Mouse (Mus musculus) ZHBTc4 (cell line): ENCODE results near the gene Gm20696.

ENCODE experiments used
- DNase-seq: peaks from one replicate; pipeline ENCODE4 v3.0.0-alpha.2; 2011; ENCODE audit warnings: low read depth, low spot score

Gm20696 gene

DNA sequence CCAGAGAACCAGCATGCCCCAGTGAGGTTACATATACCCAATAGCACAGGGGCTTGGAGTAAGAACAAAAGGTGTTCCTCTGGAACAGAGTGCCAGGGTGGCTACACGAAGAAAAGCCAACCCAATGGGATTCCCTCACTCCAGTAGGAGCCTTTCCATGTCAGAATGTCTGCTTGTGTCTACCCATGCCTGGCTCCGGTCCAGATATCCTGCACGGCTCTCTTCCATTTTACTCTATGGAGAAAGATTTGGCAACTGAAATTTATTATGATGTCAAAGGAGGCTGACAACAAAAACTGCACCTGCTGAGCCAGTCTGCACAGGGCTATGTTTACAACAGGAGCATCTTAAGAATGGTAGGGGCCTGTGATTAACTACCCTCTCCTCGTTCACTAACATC lies 377.4 kb downstream of the Gm20696 start:
- DNase-seq: no peak

GRCm38 (mm10) chr6:99285026-99285425 lies 381.6 kb downstream of the Gm20696 start:
- DNase-seq: no peak

- no peak for DNase-seq
These were observed 382.6 kb downstream of the Gm20696 start for GRCm38 (mm10) chr6:99284019-99284418.

- no peak for DNase-seq
These were observed 383.5 kb downstream of the Gm20696 start for GRCm38 (mm10) chr6:99282866-99283657.

DNA sequence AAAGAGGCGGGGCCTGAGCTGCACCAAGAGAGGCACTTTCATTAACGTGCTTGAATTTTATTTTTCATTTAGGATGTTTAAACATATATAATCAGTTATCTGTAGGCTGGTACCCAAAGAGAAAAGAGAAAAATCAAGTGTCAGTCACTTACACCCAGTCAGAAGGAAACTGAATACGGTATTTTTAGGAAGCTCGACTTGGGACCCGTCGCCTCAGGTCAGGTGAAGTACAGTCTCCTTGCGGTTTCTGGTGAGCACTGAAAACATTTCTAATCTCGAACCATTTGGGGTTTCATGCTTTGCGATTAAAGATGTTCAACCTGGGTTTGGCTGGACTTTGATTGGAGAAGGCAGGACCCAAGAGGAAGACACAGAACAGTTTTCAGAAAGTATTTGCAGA lies 385.2 kb downstream of the Gm20696 start:
- no peak for DNase-seq

DNA sequence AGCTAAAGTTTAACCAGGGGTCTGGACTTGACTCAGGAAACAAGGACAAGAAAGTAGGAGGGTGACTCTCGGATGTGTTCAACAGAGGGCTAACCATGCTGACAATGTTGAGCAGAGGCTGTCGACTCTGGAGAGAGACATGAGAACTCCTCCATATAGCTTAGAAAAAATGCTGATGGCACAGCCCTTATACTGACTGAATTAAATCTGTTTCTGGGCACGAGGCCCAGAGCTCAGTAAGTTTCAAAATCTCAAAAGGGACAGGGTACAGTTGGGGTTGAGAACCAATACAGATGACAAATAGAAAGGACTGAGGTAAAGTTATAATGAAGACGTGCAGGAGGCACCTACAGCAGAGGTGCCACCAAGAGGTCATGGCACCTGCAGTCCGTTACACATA lies 386.0 kb downstream of the Gm20696 start:
- DNase-seq: no peak

DNA sequence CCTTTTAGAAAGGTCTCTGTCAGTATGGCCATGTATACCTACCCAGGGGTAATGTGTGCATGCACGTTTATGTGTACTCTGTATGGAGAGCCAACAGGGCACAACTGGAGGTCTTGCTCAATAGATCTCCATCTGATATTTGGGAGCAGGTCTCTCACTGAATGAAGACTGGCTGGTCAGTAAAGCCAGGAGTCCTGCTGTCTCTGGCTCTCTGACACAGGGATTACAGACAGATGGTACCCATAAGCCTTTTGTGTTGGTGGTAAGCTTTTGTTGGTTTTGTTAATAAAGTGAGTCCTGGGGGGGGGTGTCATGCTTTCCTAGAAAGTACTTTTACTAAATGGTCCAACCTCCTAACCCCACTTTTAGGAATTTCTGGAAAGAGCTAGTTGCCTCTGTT lies 389.3 kb downstream of the Gm20696 start:
- no peak for DNase-seq

DNA sequence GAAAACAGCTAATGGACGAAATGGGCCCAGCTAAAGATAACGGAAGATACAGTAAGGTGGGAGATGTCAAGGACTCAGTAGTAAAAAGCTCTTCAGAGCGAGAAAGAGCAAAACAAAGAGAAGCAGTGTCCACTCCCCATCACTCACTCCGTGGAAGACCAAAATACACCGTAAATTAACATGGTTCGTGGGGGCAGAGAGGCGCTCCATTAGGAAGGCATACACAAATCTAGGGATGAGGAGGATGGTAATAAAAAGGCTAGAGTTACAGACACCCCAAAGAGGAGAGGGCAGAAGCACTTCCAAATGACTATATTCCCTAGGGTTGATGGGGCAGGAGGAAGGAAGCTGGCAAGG lies 390.3 kb downstream of the Gm20696 start:
- DNase-seq: no peak

DNA sequence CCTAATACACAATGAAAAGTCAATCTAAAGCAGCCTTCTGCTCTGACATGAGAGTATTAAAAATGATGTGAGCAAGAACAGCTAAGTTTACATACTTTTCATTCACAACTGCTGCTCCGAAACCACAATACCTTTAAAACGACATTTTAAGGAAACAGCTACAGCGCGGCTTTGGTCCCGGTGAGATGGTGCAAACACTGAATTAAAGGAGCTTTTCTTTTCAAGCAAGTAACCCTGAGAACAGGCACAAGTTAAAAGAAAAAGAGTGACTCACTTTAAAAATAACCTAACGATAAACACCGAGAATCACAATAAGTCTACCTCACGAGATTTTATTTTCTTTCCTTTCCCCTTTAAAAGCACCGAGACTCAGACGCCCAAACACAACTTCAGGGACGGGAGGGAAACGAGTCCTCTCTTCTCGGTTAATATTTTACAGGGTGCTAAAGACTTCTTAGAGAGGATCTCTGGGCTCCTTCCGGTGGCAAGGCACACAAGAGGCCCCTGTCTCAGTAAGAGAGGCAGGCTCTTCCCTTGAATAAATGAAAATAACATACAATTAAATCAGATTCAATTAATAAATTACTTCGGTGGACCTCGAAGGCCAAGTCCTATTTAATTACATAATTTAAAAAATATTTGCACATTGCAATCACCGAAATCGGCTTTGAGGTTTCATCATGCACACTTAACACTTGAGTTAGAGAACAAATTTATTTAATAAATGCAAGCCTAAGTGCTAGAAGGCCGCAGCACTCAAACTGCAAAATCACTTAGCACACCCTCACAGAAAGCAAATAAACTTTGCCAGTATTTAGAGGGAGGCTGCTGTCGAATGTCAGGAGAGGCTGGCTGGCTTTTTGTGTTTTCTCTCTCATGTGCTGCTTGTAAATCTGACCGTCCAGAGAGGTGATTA lies 391.0 kb downstream of the Gm20696 start:
- DNase-seq: no peak

- no peak for DNase-seq
These were observed 391.9 kb downstream of the Gm20696 start for GRCm38 (mm10) chr6:99274667-99275066.

DNA sequence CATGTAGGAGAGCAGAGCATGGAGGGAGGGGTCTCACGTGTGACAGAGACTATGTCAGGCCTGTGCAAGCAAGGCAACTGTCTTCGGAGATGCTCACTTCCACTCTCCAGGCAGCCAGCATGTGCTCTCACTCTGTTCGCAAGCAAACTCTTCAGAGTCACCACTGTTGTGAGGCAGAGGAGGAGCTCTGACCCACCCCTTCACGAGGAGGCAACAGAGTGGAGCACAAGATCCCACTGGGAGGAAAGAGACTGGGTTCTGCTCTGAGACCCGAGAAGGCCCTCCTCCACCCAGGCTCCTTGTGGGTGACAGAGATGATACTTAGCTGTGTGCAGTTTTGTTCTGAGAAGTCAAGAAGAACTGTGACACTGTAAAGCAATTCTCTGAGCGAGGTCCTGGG lies 392.4 kb downstream of the Gm20696 start:
- no peak for DNase-seq

DNA sequence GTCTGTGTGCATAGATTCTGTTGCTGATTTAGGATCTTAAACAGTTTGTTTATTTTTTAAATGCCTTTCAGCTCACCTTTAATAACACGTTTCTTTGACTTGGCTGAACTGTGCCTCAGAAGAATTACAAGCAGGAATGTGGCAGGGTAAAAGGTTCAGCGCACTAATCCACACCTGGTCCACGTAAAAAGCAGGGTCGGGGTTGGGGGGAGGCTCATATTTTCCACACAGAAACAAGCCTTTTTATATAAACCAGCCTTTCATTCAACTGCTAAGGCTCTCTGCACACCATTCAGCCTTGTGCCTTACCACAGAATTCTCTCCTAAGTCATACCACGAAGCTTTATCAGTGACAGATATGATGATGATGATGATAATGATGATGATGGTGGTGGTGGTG lies 393.4 kb downstream of the Gm20696 start:
- no peak for DNase-seq

DNA sequence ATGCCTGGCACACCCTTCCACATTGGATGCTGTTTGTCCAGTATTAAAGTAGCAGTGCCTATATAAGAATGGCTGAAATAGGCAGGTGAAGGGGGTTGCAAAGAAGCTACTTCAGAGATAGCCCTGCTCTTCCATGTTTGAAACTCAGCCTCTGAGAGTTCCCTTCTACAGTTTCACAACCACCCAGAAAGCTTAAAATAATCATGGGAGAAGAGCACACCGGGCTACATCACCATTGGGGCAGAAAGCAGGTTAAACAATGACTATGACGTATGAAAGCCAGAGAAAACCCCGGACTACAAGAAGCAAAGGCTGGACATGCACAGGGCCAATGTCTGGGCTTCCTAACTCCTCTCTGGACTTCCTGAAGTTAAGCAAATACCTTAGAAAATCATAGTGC lies 394.4 kb downstream of the Gm20696 start:
- no peak for DNase-seq

- no peak for DNase-seq
These were observed 394.9 kb downstream of the Gm20696 start for GRCm38 (mm10) chr6:99271741-99272140.

- DNase-seq: no peak
These were observed 396.7 kb downstream of the Gm20696 start for GRCm38 (mm10) chr6:99269921-99270320.

- DNase-seq: no peak
These were observed 398.2 kb downstream of the Gm20696 start for GRCm38 (mm10) chr6:99268171-99269061.

GRCm38 (mm10) chr6:99265945-99266656 lies 400.5 kb downstream of the Gm20696 start:
- peak; percentile 62 for DNase-seq

GRCm38 (mm10) chr6:99265173-99265572 lies 401.4 kb downstream of the Gm20696 start:
- no peak for DNase-seq

DNA sequence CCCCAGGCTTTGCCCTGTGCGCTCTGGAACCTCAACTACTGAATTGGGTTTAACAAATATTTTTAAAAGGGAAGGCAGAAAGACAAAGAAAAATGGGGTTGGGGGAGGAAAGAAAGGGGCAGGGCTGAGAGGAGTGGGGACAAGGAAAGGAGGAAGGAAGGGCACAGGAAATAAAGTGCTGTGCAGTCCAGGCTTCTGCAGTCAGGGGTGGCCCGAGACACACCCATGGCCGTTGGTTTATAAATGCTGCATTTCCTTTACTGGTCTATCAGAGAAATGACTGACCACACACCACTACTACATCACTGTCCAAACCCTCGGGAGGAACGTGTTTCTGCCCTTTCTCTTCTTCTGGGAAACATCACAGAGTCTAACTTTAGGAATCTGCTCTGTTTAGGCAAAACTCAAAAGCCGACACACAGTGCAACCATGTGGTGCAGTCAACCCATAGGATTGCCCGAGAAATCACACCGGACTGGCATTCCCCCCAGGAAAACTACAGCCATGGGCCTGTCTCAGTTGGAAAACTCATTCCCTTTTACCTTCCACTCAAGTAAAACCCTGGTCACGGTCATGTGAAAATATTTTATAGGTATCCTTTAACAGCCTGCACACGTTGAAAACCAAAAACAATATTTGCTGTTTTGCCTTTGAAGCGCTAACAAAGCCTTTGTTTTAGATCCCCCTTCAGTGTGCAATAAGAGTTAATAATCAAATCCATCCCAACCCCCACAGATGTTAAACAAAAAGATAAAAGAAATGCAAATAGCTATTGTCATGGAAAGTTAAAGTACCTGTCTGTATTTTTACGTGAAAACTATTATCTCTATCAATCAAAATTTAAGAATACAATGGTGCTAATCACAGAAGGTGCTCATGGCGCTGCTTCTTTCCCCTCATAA lies 402.2 kb downstream of the Gm20696 start:
- DNase-seq: no peak

DNA sequence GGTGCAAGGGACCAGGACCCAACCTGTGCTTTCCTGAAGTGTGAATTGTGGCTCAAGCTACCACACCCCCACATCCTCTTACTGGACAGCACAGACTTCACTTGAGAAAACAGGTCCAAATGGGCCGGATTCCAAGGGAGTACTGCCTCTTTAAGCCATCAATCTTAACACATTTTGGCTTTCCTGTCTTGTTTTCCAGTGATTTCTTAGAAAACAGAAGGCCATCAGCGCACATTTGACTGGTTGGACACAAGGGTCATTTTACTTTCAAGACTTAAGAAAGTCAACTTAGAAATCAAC lies 402.8 kb downstream of the Gm20696 start:
- no peak for DNase-seq
